Mouse (Mus musculus) erythroblast, embryonic 14.5 days (primary cell): ENCODE results near the gene Nfx1.

Experiments
- GATA1 ChIP-seq: IDR thresholded peaks from 2 replicates; pipeline ENCODE4 v1.6.1; 2012; ENCODE audit warnings: low read length, inconsistent platforms, mixed read lengths
- TAL1 ChIP-seq: IDR thresholded peaks from 3 replicates; pipeline ENCODE4 v1.6.1; 2012; ENCODE audit warnings: low read length, inconsistent platforms, mixed read lengths

DNA sequence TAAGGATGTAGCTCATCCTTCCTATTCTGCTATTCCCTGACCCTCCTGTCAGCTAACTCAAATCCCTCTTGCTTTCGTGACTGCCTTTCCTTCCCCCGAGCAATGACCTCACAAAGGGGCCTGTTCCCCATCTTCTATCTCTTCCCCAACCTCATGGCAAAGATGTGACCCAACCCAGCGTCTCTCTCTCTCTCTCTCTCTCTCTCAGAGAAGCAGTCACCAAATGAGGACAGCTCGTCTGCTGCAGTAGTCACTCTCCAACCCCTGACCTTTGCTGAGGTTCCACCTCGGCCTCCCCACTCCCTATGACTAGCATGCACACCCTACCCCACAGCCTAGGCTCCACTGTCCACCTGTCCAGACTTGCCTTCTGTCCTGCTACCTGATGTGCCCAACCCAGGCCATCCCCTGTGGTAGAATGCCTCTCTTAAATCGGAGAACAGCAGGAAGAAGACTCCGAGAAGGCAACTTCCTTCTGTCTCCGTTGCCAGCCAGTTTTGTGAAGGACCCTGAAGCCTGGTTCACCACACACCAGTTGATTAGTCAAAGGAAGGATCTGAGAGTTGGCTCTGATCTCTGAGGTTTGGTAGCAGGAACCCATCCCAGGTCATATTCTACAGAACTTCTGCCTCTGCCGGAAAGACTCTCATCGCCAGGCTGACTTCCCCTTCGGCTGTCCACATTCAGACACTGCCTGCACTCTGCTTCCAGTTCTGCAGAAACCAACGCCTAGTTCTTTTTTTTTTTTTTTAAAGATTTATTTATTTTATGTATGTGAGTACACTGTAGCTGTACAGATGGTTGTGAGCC is 102.5 kb downstream of the Nfx1 start:
- no peak for TF ChIP-seq GATA1
- TF ChIP-seq TAL1 = no peak
